In the genomic region with DNA sequence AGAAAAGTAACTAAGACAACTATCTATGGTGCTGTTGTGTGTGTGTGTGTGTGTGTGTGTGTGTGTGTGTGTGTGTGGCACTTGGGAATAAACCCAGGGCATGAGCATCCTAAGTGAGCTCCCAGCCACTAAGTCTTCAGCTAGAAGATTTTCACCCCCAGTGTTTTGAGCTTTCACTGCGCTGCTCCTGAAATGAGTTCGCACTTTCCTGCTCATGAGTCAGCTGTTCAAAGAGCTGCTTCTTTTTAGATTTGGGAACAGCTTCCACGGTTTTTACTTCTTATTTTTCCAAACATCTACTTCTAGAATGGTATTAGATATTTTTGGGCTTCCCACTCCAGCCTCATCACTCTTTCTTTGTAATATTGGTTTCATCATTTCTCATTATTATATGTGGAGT, we compare ENCODE assay signal across 8 mouse cellular contexts.
"Had no signal": no experiment of that assay in that cellular context is flagged by ENCODE, and none has a peak within 500 bp of the region (broad histone marks: within the 10 kb centered on the region; RNA-seq: fewer than 3 reads in every experiment).

No protein-coding gene starts in this region.

- ATAC-seq: midbrain, embryonic 15.5 days had no signal

- DNase-seq: lung, adult 18-20 months; lung, embryonic 14.5 days; lung, postnatal 10 days; lung, postnatal 4 days; thymus, adult 18-20 months; thymus, postnatal 14 days; thymus, postnatal 36 days had no signal
